Mouse (Mus musculus) cortical plate, adult 2 months (tissue): Measurements from ENCODE around the gene Slc25a45.

ENCODE experiments used
- CTCF ChIP-seq: fragments of 200-500 bp; IDR thresholded peaks from 2 replicates; pipeline ENCODE4 v1.5.1; 2011; ENCODE audit warnings: mild to moderate bottlenecking, control low read depth, low read length; ENCODE audit not compliant: insufficient read depth; ENCODE audit errors: extremely low read depth
- POLR2A ChIP-seq: fragments of 200-500 bp; IDR thresholded peaks from 2 replicates; pipeline ENCODE4 v1.6.1; 2011; ENCODE audit warnings: mild to moderate bottlenecking, low read length, control low read depth; ENCODE audit not compliant: insufficient read depth; ENCODE audit errors: extremely low read depth

GRCm38 (mm10) chr19:5846557-5847305 lies 30.9 kb upstream of the Slc25a45 start:
- TF ChIP-seq POLR2A, result peak; percentile 50
- no peak for TF ChIP-seq CTCF
